Mouse (Mus musculus): Measurements from ENCODE around the gene Vwde. TPM values are rescaled to one million over a fixed set of nuclear protein-coding genes. Genes with fewer than 3 reads are reported as not detected.

Gene Vwde
- polyA plus RNA-seq (2015; fragmentation: Nextera tagmentation; extraction: Ambion mirVana): 0.04 TPM in 1 of 2 replicates, not detected in the other

GRCm38 (mm10) chr6:13224596-13225227, at the start of gene Vwde:
Vwde (minus strand) TSS chr6:13224965.
- H3K4me3 ChIP-seq (replicated peaks; ENCODE audit: low read length): peak within 1 kb of the TSS; percentile 25
- peak within 1 kb of the TSS; percentile 49 for H3K4me2 ChIP-seq (ENCODE audit: low read length)
- H3K36me3 ChIP-seq (ENCODE audit: control insufficient read depth, insufficient read depth): no peaks in the 10 kb centered on the region
- H3K9ac ChIP-seq (replicated peaks; ENCODE audit: low read depth, low read length): no peak within 1 kb of the TSS
- H3K9me3 ChIP-seq (ENCODE audit: control insufficient read depth, low read length): no peaks in the 10 kb centered on the region
- no peak for ATAC-seq
- WGBS: 25% methylated on average over 15 of the region's 15 CpGs
- H3K27me3 ChIP-seq (replicated peaks; ENCODE audit: control insufficient read depth, insufficient read depth, low read length): no peaks in the 10 kb centered on the region
- H3K27ac ChIP-seq (ENCODE audit: low read length): no peak within 1 kb of the TSS
- no peaks in the 10 kb centered on the region; the same call in 1 of the 2 replicates for H3K4me1 ChIP-seq (replicated peaks; ENCODE audit: control insufficient read depth, insufficient read depth, low read length)

- Histone ChIP-seq H3K36me3 (ENCODE audit: control insufficient read depth, insufficient read depth) (no peaks in the 10 kb centered on the region), H3K27me3 (replicated peaks; ENCODE audit: control insufficient read depth, insufficient read depth, low read length) (no peaks in the 10 kb centered on the region), H3K4me2 (ENCODE audit: low read length) (no peak overlapping the region), H3K9ac (replicated peaks; ENCODE audit: low read depth, low read length) (no peak overlapping the region), H3K27ac (ENCODE audit: low read length) (no peak overlapping the region), H3K4me3 (replicated peaks; ENCODE audit: low read length) (no peak overlapping the region), H3K9me3 (ENCODE audit: control insufficient read depth, low read length) (no peaks in the 10 kb centered on the region), H3K4me1 (replicated peaks; ENCODE audit: control insufficient read depth, insufficient read depth, low read length) (no peaks in the 10 kb centered on the region)
- WGBS: 91% methylated on average over 4 of the region's 4 CpGs
- no peak for ATAC-seq
These were observed 30.6 kb upstream of the Vwde start for GRCm38 (mm10) chr6:13255341-13255740.

- 72% methylated on average over 4 of the region's 4 CpGs for WGBS
- no peak overlapping the region for H3K4me3 ChIP-seq (replicated peaks; ENCODE audit: low read length)
- H3K27me3 ChIP-seq (replicated peaks; ENCODE audit: control insufficient read depth, insufficient read depth, low read length): no peaks in the 10 kb centered on the region
- H3K9me3 ChIP-seq (ENCODE audit: control insufficient read depth, low read length): no peaks in the 10 kb centered on the region
- no peak overlapping the region for H3K9ac ChIP-seq (replicated peaks; ENCODE audit: low read depth, low read length)
- H3K4me1 ChIP-seq (replicated peaks; ENCODE audit: control insufficient read depth, insufficient read depth, low read length): no peaks in the 10 kb centered on the region
- no peaks in the 10 kb centered on the region for H3K36me3 ChIP-seq (ENCODE audit: control insufficient read depth, insufficient read depth)
- no peak overlapping the region for H3K4me2 ChIP-seq (ENCODE audit: low read length)
- no peak overlapping the region for H3K27ac ChIP-seq (ENCODE audit: low read length)
- ATAC-seq: no peak
These were observed 23.7 kb upstream of the Vwde start for GRCm38 (mm10) chr6:13248317-13248969.

- WGBS: 47% methylated on average over 6 of the region's 6 CpGs
- no peak for ATAC-seq
- Histone ChIP-seq H3K27me3 (replicated peaks; ENCODE audit: control insufficient read depth, insufficient read depth, low read length) (no peaks in the 10 kb centered on the region), H3K27ac (ENCODE audit: low read length) (no peak overlapping the region), H3K9ac (replicated peaks; ENCODE audit: low read depth, low read length) (no peak overlapping the region), H3K36me3 (ENCODE audit: control insufficient read depth, insufficient read depth) (no peaks in the 10 kb centered on the region), H3K4me1 (replicated peaks; ENCODE audit: control insufficient read depth, insufficient read depth, low read length) (no peaks in the 10 kb centered on the region), H3K4me3 (replicated peaks; ENCODE audit: low read length) (no peak overlapping the region), H3K9me3 (ENCODE audit: control insufficient read depth, low read length) (no peaks in the 10 kb centered on the region), H3K4me2 (ENCODE audit: low read length) (no peak overlapping the region)
These were observed 18.6 kb downstream of the Vwde start for GRCm38 (mm10) chr6:13206157-13206556.

GRCm38 (mm10) chr6:13197486-13197885, 27.3 kb downstream of the Vwde start:
- WGBS: 98% methylated on average over 3 of the region's 3 CpGs
- no peak overlapping the region for H3K4me3 ChIP-seq (replicated peaks; ENCODE audit: low read length)

GRCm38 (mm10) chr6:13186836-13187235, 37.9 kb downstream of the Vwde start:
- no peak for ATAC-seq
- Histone ChIP-seq H3K27ac (ENCODE audit: low read length) (no peak overlapping the region), H3K4me2 (ENCODE audit: low read length) (no peak overlapping the region), H3K9me3 (ENCODE audit: control insufficient read depth, low read length) (no peaks in the 10 kb centered on the region), H3K36me3 (ENCODE audit: control insufficient read depth, insufficient read depth) (no peaks in the 10 kb centered on the region), H3K4me1 (replicated peaks; ENCODE audit: control insufficient read depth, insufficient read depth, low read length) (no peaks in the 10 kb centered on the region), H3K27me3 (replicated peaks; ENCODE audit: control insufficient read depth, insufficient read depth, low read length) (no peaks in the 10 kb centered on the region), H3K4me3 (replicated peaks; ENCODE audit: low read length) (no peak overlapping the region), H3K9ac (replicated peaks; ENCODE audit: low read depth, low read length) (no peak overlapping the region)
- 90% methylated on average over 11 of the region's 11 CpGs for WGBS

More at GRCm38 (mm10) chr6:13197486-13197885, 27.3 kb downstream of the Vwde start:
- Histone ChIP-seq H3K9me3 (ENCODE audit: control insufficient read depth, low read length) (no peaks in the 10 kb centered on the region), H3K9ac (replicated peaks; ENCODE audit: low read depth, low read length) (no peak overlapping the region), H3K27ac (ENCODE audit: low read length) (no peak overlapping the region), H3K36me3 (ENCODE audit: control insufficient read depth, insufficient read depth) (no peaks in the 10 kb centered on the region), H3K27me3 (replicated peaks; ENCODE audit: control insufficient read depth, insufficient read depth, low read length) (no peaks in the 10 kb centered on the region), H3K4me2 (ENCODE audit: low read length) (no peak overlapping the region), H3K4me1 (replicated peaks; ENCODE audit: control insufficient read depth, insufficient read depth, low read length) (no peaks in the 10 kb centered on the region)
- ATAC-seq: no peak

- H3K36me3 ChIP-seq (ENCODE audit: control insufficient read depth, insufficient read depth): no peaks in the 10 kb centered on the region
- no peaks in the 10 kb centered on the region for H3K9me3 ChIP-seq (ENCODE audit: control insufficient read depth, low read length)
- no peak overlapping the region for H3K27ac ChIP-seq (ENCODE audit: low read length)
- H3K4me1 ChIP-seq (replicated peaks; ENCODE audit: control insufficient read depth, insufficient read depth, low read length): no peaks in the 10 kb centered on the region
- H3K9ac ChIP-seq (replicated peaks; ENCODE audit: low read depth, low read length): no peak overlapping the region
- H3K27me3 ChIP-seq (replicated peaks; ENCODE audit: control insufficient read depth, insufficient read depth, low read length): no peaks in the 10 kb centered on the region
- ATAC-seq: no peak
- H3K4me2 ChIP-seq (ENCODE audit: low read length): no peak overlapping the region
- WGBS: 90% methylated on average over 3 of the region's 3 CpGs
- H3K4me3 ChIP-seq (replicated peaks; ENCODE audit: low read length): no peak overlapping the region
These were observed 44.7 kb downstream of the Vwde start for GRCm38 (mm10) chr6:13180061-13180460.

- no peaks in the 10 kb centered on the region for H3K27me3 ChIP-seq (replicated peaks; ENCODE audit: control insufficient read depth, insufficient read depth, low read length)
- H3K36me3 ChIP-seq (ENCODE audit: control insufficient read depth, insufficient read depth): no peaks in the 10 kb centered on the region
- H3K9me3 ChIP-seq (ENCODE audit: control insufficient read depth, low read length): no peaks in the 10 kb centered on the region
- no peak overlapping the region for H3K27ac ChIP-seq (ENCODE audit: low read length)
- no peak overlapping the region for H3K4me2 ChIP-seq (ENCODE audit: low read length)
- H3K4me3 ChIP-seq (replicated peaks; ENCODE audit: low read length): no peak overlapping the region
- no peak for ATAC-seq
- no peaks in the 10 kb centered on the region for H3K4me1 ChIP-seq (replicated peaks; ENCODE audit: control insufficient read depth, insufficient read depth, low read length)
- no peak overlapping the region for H3K9ac ChIP-seq (replicated peaks; ENCODE audit: low read depth, low read length)
- 77% methylated on average over 3 of the region's 3 CpGs for WGBS
These were observed 55.2 kb downstream of the Vwde start for GRCm38 (mm10) chr6:13169459-13170150.

GRCm38 (mm10) chr6:13166240-13166937, 58.4 kb downstream of the Vwde start:
- H3K9me3 ChIP-seq (ENCODE audit: control insufficient read depth, low read length): no peaks in the 10 kb centered on the region
- H3K4me2 ChIP-seq (ENCODE audit: low read length): no peak overlapping the region
- H3K9ac ChIP-seq (replicated peaks; ENCODE audit: low read depth, low read length): no peak overlapping the region
- no peaks in the 10 kb centered on the region for H3K4me1 ChIP-seq (replicated peaks; ENCODE audit: control insufficient read depth, insufficient read depth, low read length)
- no peak overlapping the region for H3K4me3 ChIP-seq (replicated peaks; ENCODE audit: low read length)
- H3K27me3 ChIP-seq (replicated peaks; ENCODE audit: control insufficient read depth, insufficient read depth, low read length): no peaks in the 10 kb centered on the region
- ATAC-seq: no peak
- H3K36me3 ChIP-seq (ENCODE audit: control insufficient read depth, insufficient read depth): no peaks in the 10 kb centered on the region
- H3K27ac ChIP-seq (ENCODE audit: low read length): no peak overlapping the region
- WGBS: 38% methylated on average over 9 of the region's 9 CpGs
